Mouse (Mus musculus) gastrocnemius, postnatal 25 days (tissue): ENCODE measurements at regions not wholly inside any gene's neighbourhood (a gene's known extent, or its start where the extent isn't known, plus 50 kb on each side); places are given as distances from the start of the nearest gene placed in this dataset.

Experiments used
- DNase-seq: peaks from one replicate; pipeline ENCODE4 v3.0.0; 2022

- no peak for DNase-seq
Observed at GRCm38 (mm10) chr10:44730721-44731120, 202.4 kb upstream of the Prdm1 start.

- DNase-seq, result no peak
Observed at GRCm38 (mm10) chr10:44728963-44729362, 200.7 kb upstream of the Prdm1 start.

GRCm38 (mm10) chr10:44724575-44724974 is 196.3 kb upstream of the Prdm1 start:
- no peak for DNase-seq

- no peak for DNase-seq
Observed at GRCm38 (mm10) chr10:44723845-44724244, 195.5 kb upstream of the Prdm1 start.

- no peak for DNase-seq
Observed at GRCm38 (mm10) chr10:44723321-44723720, 195.0 kb upstream of the Prdm1 start.

GRCm38 (mm10) chr10:44721670-44722069 is 193.4 kb upstream of the Prdm1 start:
- DNase-seq, result no peak

- DNase-seq, result no peak
Observed at GRCm38 (mm10) chr10:44716612-44717011, 188.3 kb upstream of the Prdm1 start.

GRCm38 (mm10) chr10:44715902-44716301 is 187.6 kb upstream of the Prdm1 start:
- no peak for DNase-seq

- no peak for DNase-seq
Observed at GRCm38 (mm10) chr10:44708830-44709229, 180.5 kb upstream of the Prdm1 start.

- no peak for DNase-seq
Observed at GRCm38 (mm10) chr10:44704143-44704542, 175.8 kb upstream of the Prdm1 start.

- DNase-seq, result peak; percentile 10
Observed at GRCm38 (mm10) chr10:44702108-44702507, 173.8 kb upstream of the Prdm1 start.

- DNase-seq, result no peak
Observed at GRCm38 (mm10) chr10:44699988-44700537, 171.8 kb upstream of the Prdm1 start.

GRCm38 (mm10) chr10:44697966-44698365 is 169.7 kb upstream of the Prdm1 start:
- no peak for DNase-seq

- no peak for DNase-seq
Observed at GRCm38 (mm10) chr10:44696973-44697372, 168.7 kb upstream of the Prdm1 start.

- DNase-seq, result no peak
Observed at GRCm38 (mm10) chr10:44691590-44692327, 163.5 kb upstream of the Prdm1 start.

- no peak for DNase-seq
Observed at GRCm38 (mm10) chr10:44688555-44688954, 160.3 kb upstream of the Prdm1 start.

- DNase-seq, result no peak
Observed at GRCm38 (mm10) chr10:44686055-44686454, 157.8 kb upstream of the Prdm1 start.

- no peak for DNase-seq
Observed at GRCm38 (mm10) chr10:44685215-44685614, 156.9 kb upstream of the Prdm1 start.

GRCm38 (mm10) chr10:44676506-44676905 is 148.2 kb upstream of the Prdm1 start:
- DNase-seq, result no peak

- no peak for DNase-seq
Observed at GRCm38 (mm10) chr10:44665509-44666144, 137.3 kb upstream of the Prdm1 start.

GRCm38 (mm10) chr10:44659499-44659898 is 131.2 kb upstream of the Prdm1 start:
- DNase-seq, result no peak

- no peak for DNase-seq
Observed at GRCm38 (mm10) chr10:44653761-44654160, 125.5 kb upstream of the Prdm1 start.

- DNase-seq, result no peak
Observed at GRCm38 (mm10) chr10:44647021-44647420, 118.7 kb upstream of the Prdm1 start.

GRCm38 (mm10) chr10:44646615-44647014 is 118.3 kb upstream of the Prdm1 start:
- DNase-seq, result no peak
